Mouse (Mus musculus) liver, adult 2 months (tissue): Measurements from ENCODE around the gene Myzap. TPM values are rescaled to one million over a fixed set of nuclear protein-coding genes. Genes with fewer than 3 reads are reported as not detected.

Experiments used
- DNase-seq: peaks from one replicate; pipeline ENCODE4 v3.0.0-alpha.2; 2011; ENCODE audit warnings: low read depth, low spot score; ENCODE audit errors: extremely low read depth
- H3K27ac ChIP-seq: fragments of 200-500 bp; replicated peaks from 2 replicates; pipeline ENCODE4 v1.5.1; 2012; ENCODE audit warnings: low read depth, mild to moderate bottlenecking, control low read depth, inconsistent platforms, low read length; ENCODE audit not compliant: insufficient read depth
- H3K27me3 ChIP-seq: fragments of 200-500 bp; 2 replicates; pipeline ENCODE4 v1.6.1; 2012; ENCODE audit warnings: mild to moderate bottlenecking, moderate library complexity, low read length, inconsistent platforms; ENCODE audit not compliant: control insufficient read depth, insufficient read depth
- H3K36me3 ChIP-seq: fragments of 200-500 bp; 2 replicates; pipeline ENCODE4 v1.6.1; 2012; ENCODE audit warnings: low read length, inconsistent platforms; ENCODE audit not compliant: control insufficient read depth, insufficient read depth
- H3K4me1 ChIP-seq: fragments of 200-500 bp; 2 replicates; pipeline ENCODE4 v1.6.1; 2011; ENCODE audit warnings: low read length; ENCODE audit not compliant: control insufficient read depth, insufficient read depth
- H3K4me3 ChIP-seq: fragments of 200-500 bp; 2 replicates; pipeline ENCODE4 v1.5.1; 2011; ENCODE audit warnings: low read depth, mild to moderate bottlenecking, control low read depth, low read length, moderate library complexity; ENCODE audit not compliant: insufficient read depth
- H3K79me2 ChIP-seq: fragments of 200-500 bp; 2 replicates; pipeline ENCODE4 v1.6.1; 2012; ENCODE audit warnings: inconsistent platforms, mild to moderate bottlenecking, low read length, moderate library complexity; ENCODE audit not compliant: control insufficient read depth, insufficient read depth
- H3K9ac ChIP-seq: fragments of 200-500 bp; 2 replicates; pipeline ENCODE4 v1.6.1; 2012; ENCODE audit warnings: low read depth, mild to moderate bottlenecking, control low read depth, inconsistent platforms, low read length
- CTCF ChIP-seq: fragments of 200-500 bp; IDR thresholded peaks from 2 replicates; pipeline ENCODE4 v1.5.1; 2011; ENCODE audit warnings: low read depth, low read length, control low read depth
- POLR2A ChIP-seq: fragments of 200-500 bp; IDR thresholded peaks from 2 replicates; pipeline ENCODE4 v1.6.1; 2011; ENCODE audit warnings: low read length, control low read depth; ENCODE audit not compliant: insufficient read depth; ENCODE audit errors: extremely low read depth
- WGBS: fragments of 180-500 bp; shearing (Covaris S2); methylation state at CpG from one replicate; pipeline ENCODE4 v1.1.7; 2018; 5-methylcytosine and 5-hydroxymethylcytosine counted together
- polyA plus RNA-seq: library from polyadenylated mRNA; depleted of rRNA; stranded (reverse); fragments of >200 nt; gene quantifications from 2 replicates; pipeline ENCODE4 v1.2.3, GENCODE M21; 2012
- total RNA-seq: library from RNA; depleted of rRNA; stranded (reverse); fragments of >200 nt; gene quantifications from 2 replicates; pipeline ENCODE4 v1.2.3, GENCODE M21; 2014

The Myzap gene
- total and polyA plus RNA-seq, 2 experiments = 0.51 to 1.5 TPM

DNA sequence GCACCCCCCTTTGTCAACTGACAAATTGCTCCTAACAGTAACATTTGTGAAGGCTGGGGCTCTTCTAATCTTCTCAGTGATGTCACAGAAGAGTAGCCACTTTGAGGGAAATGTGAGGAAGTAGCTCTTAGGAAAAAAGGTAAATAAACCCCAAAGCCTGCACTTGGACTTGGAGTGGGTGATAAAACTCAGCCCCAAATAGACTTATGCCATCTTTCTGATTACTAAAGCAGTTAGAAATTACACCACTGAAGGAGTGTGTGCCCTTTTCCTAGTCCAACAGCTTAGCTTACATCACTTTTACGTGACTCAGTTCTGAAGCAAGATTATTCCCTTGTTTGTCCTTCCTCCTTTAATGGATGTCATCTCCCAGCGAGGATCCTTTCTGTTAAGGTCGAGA is 17.7 kb downstream of the Myzap start:
- no peaks in the 10 kb centered on the region for H3K27me3 ChIP-seq
- H3K4me1 ChIP-seq = no peaks in the 10 kb centered on the region
- no peaks in the 10 kb centered on the region for H3K79me2 ChIP-seq
- no peak overlapping the region for H3K9ac ChIP-seq
- whole genome bisulfite sequencing = 77% methylated on average over 3 of the region's 3 CpGs
- H3K36me3 ChIP-seq = no peaks in the 10 kb centered on the region
- H3K27ac ChIP-seq = no peak overlapping the region
- TF ChIP-seq POLR2A (no peak), CTCF (no peak)
- no peak overlapping the region for H3K4me3 ChIP-seq
- DNase-seq = no peak

DNA sequence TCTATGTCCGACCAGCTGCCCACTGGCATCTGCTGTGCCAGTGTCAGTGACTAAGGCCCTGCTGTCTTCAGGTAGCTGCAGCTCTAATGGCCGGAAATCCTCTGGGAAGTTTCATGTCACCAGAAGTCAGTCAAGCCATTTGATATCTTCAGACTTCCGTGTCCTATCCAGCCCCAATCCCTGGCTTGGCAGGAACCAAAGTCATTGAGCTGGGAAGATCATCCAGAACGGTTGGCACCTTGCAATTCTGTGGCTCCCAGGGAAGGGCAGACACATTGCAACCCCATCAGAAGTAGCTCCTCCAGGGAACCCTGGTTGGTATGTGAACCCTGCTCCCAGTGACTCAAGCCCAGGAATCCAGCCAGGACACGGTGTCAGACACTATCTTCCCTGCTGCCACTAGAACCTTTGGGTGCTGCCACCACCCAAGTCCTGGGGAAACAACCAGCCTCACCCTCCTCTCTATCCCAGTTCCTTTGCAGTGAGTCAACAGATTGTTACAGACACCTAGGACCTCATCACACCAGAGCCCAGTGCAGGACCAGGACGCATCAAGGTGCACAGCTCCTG is 18.3 kb downstream of the Myzap start:
- DNase-seq = no peak
- no peaks in the 10 kb centered on the region for H3K79me2 ChIP-seq
- H3K36me3 ChIP-seq = no peaks in the 10 kb centered on the region
- no peak overlapping the region for H3K4me3 ChIP-seq
- H3K9ac ChIP-seq = no peak overlapping the region
- no peak overlapping the region for H3K27ac ChIP-seq
- no peaks in the 10 kb centered on the region for H3K4me1 ChIP-seq
- TF ChIP-seq CTCF (no peak), POLR2A (no peak)
- H3K27me3 ChIP-seq = no peaks in the 10 kb centered on the region
- WGBS = 70% methylated on average over 6 of the region's 6 CpGs

DNA sequence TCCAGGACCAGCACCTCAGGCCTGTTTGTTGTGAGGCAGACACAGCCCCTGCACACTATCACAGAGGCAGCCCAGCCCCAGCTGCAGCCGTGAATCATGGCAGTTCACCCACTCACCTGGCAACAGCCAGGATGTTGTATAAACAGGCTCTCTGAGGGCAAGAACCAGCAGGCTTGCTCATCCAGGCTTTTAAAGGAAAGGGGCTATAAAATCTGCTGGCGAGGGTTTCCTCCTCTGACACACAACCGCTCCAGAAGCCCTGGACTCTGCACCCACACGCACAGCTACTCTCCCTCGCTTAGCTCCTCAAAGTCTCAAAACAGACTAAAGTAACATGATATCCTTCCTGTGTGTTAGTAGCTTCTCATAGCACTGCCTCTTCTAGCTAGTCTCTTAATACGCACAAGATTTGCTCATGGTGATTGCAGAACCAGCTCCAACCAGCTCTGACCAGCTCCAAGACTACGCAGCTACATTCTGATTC is 21.0 kb downstream of the Myzap start:
- no peaks in the 10 kb centered on the region for H3K4me1 ChIP-seq
- no peak for DNase-seq
- H3K36me3 ChIP-seq = no peaks in the 10 kb centered on the region
- no peaks in the 10 kb centered on the region for H3K79me2 ChIP-seq
- H3K4me3 ChIP-seq = no peak overlapping the region
- no peak overlapping the region for H3K27ac ChIP-seq
- TF ChIP-seq CTCF = no peak
- TF ChIP-seq POLR2A = no peak
- no peak overlapping the region for H3K9ac ChIP-seq
- WGBS = 81% methylated on average over 7 of the region's 7 CpGs
- no peaks in the 10 kb centered on the region for H3K27me3 ChIP-seq

DNA sequence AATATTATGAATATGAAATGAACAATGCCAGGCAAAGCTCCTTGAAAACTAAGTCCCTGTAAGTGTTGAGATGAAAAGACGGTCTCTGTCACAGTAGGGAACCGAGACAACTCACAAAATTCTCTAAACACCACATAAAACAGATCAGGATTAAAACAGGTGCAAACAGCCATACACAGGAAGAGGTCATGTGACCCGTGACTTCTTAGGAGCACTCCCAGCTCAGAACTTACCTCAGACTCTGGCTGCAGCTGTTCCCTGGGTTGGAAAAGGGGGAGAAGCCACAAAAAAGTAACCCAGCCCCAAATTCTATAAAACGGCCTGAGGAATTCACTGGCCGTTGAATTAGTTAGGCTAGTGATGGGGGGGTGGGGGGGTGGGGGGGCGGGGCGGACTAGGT is 22.0 kb downstream of the Myzap start:
- TF ChIP-seq CTCF (no peak), POLR2A (no peak)
- Histone ChIP-seq H3K4me1 (no peaks in the 10 kb centered on the region), H3K9ac (no peak overlapping the region), H3K79me2 (no peaks in the 10 kb centered on the region), H3K36me3 (no peaks in the 10 kb centered on the region), H3K27ac (no peak overlapping the region), H3K4me3 (no peak overlapping the region), H3K27me3 (no peaks in the 10 kb centered on the region)
- DNase-seq = no peak
- 82% methylated on average over 7 of the region's 7 CpGs for WGBS

DNA sequence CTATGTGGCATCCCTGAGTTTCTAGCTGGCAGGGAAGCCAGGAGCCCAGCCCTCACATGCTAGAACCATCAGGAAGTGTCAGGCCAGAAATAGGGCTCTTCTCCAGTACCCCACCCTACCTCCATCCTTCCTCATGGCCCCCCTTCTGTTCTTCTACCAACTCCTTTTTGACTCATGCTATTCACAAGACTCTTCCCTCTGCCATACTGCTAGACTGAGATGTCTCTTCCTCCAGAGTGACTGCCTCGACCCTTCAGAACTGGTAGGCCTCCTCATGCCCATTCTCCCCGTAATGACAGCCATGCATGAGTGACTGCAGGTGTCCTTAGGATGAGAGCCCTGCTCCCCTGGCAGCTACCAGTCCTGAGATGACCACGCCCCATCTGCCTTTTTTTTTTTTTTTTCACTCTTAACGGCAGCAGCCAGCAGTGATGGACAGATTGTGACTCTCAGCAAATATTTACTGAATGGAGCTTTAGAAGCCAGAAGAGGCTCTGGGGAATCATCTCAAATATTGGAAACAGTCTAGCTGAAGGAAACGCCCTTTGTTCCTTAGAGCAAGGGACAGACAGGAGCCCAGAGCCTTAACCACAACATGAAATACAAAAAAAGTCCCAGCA is 23.7 kb downstream of the Myzap start:
- Histone ChIP-seq H3K27ac (no peak overlapping the region), H3K4me3 (no peak overlapping the region)
- no peak for TF ChIP-seq POLR2A

DNA sequence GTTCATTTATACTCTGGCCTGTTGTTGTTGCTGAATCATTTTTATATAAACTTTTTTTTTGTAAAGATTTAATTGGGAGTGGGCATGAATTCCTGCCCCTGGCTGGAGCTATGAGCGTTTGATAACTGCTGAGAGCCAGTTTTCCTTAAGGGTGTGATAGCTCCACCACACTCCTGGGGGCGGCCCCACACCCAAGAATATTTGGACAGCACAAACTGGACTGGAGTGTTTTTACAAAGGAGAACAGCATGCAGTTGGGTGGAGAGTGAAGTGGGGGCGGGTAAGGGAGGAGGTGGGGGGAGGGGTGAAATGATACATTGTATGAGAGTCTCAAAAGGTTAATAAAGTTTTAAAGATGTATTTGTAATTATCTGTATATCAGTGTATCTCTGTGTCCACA is 24.8 kb downstream of the Myzap start:
- H3K27me3 ChIP-seq = no peaks in the 10 kb centered on the region
- H3K4me3 ChIP-seq = no peak overlapping the region
- no peaks in the 10 kb centered on the region for H3K79me2 ChIP-seq
- no peaks in the 10 kb centered on the region for H3K36me3 ChIP-seq
- no peak for DNase-seq
- no peaks in the 10 kb centered on the region for H3K4me1 ChIP-seq
- H3K27ac ChIP-seq = no peak overlapping the region
- 78% methylated on average over 3 of the region's 3 CpGs for WGBS
- no peak overlapping the region for H3K9ac ChIP-seq
- TF ChIP-seq CTCF = no peak
- no peak for TF ChIP-seq POLR2A

More for the DNA sequence above, 23.7 kb downstream of the Myzap start:
- no peak overlapping the region for H3K9ac ChIP-seq
- no peaks in the 10 kb centered on the region for H3K27me3 ChIP-seq
- no peaks in the 10 kb centered on the region for H3K4me1 ChIP-seq
- no peak for DNase-seq
- 30% methylated on average over 5 of the region's 5 CpGs for WGBS
- H3K79me2 ChIP-seq = no peaks in the 10 kb centered on the region
- H3K36me3 ChIP-seq = no peaks in the 10 kb centered on the region
